Mouse (Mus musculus) kidney, postnatal 36 days (tissue): ENCODE measurements around the gene Snai1.

Source experiments
- DNase-seq, 2 experiments: peaks; one replicate each; pipeline ENCODE4 v3.0.0; 2021 to 2022; ENCODE audit warnings: mixed read lengths in 2 of 2

Snai1 gene

DNA sequence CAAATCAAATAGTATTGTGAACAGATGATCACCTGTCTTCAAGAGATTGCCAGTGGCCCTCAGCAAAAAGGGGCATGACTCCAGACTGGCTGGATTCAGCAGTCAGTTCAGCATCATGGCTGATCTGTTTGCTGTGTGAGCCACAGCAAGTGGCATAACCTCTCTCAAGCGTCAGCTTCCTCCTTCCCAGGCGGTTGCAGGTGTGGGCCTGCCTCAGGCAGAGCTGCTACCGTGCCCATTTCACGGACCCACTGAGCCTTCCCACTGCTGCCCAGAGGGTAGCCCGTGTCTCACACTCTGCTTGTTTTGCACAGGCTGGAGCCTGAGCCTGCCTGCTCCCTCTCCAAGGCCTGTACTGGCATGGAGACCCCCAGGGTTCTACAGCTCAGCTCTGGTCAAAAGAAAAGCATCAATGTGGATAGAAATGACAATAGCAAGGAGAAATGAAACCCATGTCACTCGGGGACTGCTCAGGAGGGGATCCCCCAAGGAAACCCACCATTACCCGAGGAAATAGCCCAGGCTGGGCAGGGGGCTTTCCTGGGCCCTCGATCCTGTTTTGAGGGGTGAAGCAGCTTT is 13.4 kb downstream of the Snai1 start:
- no peak for DNase-seq

DNA sequence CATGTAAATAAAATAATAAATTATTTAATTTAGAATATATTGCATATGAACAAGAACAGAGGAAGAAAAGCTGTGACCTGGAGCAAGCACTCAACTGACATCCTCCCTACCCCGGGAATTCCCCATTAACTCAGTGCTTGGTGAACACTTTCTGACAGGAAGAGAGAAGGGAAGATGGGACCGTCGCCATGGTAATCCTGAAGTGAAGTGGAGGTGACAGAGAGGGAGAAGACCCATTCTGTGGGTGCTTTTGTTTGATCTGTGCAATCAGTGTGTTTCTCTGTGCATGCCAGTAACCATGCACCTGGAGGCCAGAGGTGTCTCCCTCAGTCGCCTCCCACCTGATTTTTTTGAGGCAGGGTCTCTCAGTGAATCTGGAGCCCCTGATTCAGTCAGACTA is 14.3 kb downstream of the Snai1 start:
- no peak for DNase-seq

DNA sequence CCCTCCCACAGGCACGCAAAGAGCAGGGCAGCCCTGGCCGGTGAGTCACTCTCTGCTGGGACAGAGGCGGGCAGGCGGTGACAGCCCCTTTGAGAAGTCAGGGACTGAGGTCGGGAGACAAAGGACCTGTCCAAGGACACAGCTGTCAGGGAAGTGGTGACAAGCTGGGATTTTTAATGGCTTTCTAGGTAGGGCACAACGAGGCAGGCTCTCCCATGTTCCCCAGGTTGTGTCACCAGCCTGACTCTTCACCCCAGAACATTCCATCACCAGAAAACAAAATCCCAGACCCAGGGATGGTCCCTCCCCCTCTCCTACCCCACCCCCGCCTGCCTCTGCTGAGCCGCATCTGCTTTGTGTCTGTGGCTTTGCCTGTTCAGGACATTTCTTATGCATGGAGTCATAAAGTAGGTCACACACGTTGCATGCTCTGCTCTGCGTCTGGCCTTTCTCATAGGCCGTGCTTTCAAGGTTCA is 15.0 kb downstream of the Snai1 start:
- DNase-seq, result no peak

DNA sequence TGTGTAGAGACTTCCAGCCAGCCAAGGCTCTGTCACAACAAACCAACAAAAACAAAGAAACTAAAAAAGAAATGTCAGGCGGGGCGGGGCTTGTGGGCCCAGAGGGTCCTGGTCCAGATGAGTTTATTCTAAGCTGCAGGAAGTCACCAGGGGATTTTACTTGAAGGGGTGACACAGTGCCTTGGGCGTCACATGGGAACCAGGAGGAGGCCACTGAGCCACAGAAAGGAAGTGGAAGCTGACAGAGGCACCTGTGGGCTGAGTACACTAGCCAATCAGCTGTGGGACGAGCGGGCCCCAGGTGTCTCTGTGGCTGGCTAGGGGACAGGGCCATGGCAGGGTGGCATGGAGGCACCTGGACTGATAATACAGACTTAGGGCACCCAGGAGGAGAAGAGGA is 17.8 kb downstream of the Snai1 start:
- DNase-seq, result no peak

DNA sequence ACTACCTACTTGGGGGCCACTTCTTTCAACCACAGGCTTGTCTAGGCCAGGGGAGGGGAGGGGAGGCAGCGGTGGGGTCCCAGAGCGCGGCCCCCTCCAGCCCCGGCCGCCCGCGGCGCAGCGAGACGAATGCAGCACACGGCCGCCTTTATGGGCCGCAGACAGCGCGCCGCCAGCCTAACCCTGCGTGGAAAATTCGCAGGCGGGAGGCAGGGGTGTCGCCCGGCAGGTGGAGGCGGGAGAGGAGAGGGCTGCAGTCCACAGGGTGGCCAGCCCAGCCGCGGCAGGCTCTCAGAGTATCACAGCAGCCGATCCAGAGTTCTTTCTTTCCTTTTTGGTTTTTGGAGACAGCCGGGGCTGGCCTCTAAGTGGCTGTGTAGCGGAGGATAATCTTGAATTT is 21.4 kb downstream of the Snai1 start:
- DNase-seq, result no peak

DNA sequence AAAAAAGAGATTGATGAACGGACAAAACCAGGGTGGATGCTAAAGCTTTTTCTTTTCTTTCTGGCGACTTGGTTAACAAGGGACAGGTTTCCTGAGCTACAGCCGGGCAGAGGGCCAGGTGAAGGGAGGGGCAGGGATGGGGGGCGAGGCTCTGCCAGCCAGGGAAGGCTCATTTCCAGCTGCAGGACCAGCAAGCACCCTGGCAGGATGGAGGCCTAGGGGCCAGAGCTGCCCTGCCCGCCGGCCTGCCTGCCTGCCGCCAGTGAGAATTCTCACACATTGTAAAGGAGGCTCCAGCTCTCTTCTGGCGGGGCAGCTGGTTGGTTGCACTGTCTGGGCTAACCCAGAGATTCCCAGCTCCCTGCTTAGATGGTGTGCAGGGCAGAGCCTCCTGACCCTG is 24.1 kb downstream of the Snai1 start:
- DNase-seq, result peak; percentile 46 to 67

DNA sequence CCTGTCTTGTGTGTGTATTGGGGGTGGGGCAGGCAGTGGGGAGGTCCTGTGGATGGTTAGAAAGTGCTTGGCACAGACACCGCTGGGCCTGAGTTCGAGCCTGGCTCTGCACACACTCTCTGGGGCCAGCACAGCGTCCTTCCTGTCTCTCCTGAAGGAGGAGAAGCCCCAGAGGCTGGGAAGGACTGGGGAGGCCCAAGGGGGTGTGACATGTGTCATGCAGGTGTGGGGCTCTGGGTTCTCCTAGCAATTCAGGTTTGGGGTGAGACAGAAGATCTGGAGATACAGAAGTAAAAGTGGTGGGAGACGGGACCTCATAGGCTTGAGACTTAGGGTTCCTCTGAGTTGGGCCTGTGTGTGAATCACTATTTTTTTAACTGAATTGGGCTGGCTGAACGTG is 25.0 kb downstream of the Snai1 start:
- no peak for DNase-seq

DNA sequence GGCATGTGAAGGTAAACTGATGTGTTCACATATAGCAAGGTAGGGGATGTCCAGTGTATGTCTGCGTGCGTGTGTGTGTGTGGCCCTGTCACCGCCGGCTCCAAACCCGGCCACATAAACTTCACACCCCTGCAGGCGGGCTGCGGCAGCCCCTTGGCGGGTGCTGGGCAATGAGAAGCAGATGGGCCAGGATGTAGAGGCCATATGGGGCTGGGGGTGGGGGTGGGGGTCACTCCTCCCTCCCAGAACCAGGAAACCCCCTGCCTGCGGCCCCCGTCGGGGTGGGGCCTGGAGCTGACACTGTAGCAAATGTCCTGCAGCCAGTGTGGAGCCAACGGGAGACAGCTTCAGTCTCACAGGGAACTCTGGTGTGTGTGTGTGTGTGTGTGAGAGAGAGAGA is 25.7 kb downstream of the Snai1 start:
- no peak for DNase-seq

DNA sequence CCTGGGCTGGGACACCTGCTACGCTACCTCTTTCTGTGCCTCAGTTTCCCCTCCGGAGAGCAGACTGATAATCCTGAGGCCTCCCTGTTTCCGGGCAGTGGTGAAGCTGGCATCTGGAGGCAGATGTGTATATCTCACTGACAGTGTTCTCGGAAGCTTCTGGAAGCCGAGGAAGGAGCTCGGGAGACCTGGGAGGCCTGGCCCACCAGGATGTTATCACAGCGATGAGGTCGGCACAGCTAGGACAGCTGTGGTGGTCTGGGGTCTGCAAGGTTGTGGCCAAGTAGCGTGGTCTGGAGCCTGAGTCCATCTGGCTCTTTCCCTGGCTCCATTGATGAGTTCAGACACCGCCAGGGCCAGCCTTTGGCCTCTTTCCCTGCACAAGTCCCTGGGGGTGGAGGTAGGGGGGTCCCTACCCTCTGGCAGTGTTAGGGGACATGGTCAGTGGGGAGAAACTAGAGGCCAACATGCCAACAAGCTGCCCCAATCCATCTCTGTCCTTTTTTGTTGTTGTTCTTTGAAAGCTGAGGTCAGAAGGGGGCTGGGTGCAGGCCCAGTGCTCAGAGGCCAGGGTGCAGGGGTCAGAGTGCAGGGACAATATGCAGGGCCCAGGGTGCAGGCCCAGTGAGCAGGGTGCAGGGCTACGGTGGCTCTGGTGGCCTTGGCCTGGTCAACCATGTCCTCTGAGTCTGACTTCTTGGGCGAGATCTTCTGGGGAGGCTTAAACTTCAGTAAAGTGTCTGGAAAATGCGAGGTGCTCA is 26.7 kb downstream of the Snai1 start:
- peak in 1 of 2 experiments; percentile 42 for DNase-seq

DNA sequence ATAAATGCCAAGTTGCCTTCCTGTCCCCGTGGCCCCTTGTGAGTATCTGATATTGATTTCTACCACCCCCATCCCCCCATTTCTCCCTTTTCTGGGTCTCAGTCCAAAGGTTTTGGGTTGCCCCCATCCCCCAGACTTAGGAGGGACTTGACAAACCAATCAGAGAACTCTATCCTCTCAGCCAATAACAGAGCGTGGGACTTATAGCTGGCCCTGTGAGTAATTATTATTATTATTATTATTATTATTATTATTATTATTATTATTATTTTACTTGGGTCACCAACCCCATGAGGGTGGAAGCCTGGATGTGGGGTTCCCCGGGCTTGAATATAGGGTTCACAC is 27.3 kb downstream of the Snai1 start:
- no peak for DNase-seq

DNA sequence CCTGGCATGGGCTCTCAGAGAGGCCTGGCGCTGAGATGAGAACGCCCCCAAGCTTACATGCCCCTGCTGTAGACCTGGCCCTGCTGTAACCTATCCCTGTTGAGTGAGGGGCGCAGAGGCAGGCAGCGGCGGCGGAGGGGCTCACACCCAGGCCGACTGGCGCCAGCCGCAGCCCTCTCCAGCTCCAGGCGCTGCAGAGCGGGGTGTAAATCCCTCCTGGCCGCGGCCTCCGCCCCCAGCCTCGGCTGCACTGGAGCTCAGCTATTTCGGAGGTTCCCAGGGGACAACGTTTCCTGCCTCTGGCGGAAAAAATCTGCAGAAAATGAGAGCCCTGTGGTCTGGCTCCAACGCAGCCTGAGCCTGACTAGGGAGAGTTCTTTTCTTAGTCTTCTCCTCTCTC is 27.7 kb downstream of the Snai1 start:
- DNase-seq, result peak; percentile 77 to 78

DNA sequence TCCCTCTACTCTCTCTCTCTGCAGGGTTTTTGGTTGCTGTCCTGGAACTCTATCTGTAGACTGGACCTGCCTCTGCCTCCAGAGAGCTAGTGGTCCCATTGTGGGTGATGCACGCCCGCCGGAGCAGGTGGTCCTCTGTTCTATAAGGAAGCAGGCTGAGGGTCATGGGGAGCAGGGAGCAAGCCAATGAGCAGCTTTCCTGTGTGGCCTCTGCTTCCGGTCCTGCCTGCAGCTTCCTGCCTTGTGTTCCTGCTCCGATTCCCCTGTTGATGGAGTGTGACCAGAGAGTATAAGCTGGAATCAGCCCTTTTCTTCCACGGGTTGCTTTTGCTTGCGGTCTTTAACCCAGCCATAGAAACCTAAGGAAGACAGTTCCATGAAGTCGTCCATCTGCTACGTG is 30.1 kb downstream of the Snai1 start:
- no peak for DNase-seq

DNA sequence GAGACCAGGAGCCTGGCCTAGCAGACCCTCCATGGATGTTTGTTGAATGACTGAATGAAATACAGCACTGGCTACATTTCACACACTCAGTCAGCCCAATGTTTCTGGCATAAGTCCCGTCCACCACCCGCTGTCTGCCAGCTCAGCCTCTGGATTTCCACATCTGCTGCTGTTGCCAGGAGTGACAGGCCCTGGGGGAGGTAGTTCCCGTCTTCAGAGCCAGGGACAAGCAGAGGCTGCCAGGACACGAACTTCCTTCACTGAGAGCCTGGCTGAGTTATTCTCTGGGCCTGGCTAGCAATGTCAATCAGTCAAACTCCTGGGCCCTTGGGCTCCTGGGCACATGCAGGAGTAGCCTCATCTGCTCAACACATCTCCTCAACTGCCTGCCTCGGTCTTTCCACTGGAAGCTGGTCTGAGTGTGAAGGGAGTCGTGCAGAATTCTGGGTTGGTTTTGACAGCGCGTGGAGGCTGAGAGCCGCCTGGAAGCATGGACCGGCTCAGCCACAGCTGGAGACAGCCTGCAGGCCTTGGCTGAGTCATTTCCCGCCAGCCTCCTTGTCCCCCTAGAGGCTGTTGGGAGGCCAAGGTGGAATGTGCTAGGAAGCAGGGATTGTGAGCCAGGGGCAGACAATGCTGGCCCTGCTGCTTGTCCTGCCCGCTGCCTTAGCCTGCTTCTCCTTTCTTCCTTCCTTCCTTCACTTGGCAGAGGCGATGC is 32.1 kb downstream of the Snai1 start:
- peak; percentile 67 to 76 for DNase-seq

DNA sequence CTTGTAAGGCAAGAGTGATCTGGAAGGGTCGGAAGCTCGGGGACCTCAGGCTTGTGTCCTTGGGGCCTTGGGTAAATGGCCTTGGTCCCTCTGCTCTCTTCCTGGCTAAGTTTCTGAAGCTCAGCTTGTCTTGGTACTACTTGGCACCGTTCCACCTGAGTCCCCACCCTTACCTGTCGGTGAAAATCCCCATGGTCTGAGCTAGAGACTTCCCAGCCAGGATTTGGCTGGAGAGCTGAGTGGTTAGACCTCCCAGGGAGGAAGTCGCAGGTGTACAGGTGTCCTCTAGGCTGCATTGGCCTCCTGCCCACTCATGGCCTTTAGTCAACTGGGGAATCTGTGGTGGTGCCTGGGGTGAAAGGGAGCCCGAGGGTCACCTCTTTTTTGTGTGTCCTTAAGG is 32.8 kb downstream of the Snai1 start:
- no peak for DNase-seq

DNA sequence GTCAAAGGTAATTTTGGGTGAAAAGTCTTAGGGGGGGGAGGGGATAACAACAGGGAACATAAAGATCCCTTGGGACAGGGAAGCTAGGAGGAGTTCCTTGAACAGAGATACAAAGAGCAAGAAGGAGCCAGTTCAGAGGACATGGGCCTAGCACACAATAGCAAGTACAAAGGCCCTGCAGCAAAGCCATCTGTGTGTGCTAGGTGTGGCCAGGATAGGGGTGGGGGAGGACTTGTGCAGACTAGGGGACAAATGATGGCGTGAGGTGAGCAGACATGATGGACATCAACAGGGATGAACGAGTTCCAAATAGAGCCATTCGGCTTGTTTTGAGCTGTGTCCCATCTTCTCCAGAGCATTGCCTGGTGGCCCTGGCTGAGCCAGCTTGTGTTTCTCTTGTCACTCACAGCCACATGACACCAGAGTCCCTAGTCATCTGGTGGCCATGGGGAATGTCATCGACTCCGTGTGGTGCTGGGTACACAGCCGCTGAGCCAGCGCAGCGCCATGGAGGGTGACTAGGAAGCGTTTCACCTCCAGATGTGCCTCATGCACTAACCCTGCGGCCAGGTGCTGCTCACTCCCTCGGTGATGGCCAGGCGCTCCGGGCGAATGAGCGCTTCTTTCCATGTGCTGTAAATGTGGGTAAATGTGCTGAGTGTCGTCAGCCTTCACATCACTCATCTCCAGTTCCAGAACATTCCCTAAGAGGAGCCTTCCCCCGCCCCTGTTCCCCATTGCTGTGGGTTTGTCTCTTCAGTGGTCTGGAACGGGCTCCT is 33.6 kb downstream of the Snai1 start:
- DNase-seq, result no peak

DNA sequence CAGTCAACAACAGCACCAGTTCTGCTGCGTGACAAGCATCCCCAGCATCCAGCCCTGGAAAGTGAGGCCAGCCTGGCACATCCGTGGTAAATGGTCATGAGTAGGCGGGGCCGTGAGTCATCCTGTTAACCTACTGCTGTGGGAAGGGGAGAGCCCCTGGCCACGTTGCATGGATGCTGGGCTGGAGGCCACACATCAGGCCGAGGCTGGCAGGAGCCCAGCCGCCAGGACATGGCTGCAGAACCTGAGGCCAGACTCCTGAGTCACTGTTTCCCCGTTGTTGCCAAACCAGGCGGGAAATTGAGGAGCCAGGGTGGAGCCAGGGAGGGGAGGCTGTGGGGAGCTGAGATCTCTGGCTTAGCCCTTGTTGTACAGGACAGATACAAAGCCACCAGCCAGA is 36.8 kb downstream of the Snai1 start:
- DNase-seq, result peak in 1 of 2 experiments; percentile 41

DNA sequence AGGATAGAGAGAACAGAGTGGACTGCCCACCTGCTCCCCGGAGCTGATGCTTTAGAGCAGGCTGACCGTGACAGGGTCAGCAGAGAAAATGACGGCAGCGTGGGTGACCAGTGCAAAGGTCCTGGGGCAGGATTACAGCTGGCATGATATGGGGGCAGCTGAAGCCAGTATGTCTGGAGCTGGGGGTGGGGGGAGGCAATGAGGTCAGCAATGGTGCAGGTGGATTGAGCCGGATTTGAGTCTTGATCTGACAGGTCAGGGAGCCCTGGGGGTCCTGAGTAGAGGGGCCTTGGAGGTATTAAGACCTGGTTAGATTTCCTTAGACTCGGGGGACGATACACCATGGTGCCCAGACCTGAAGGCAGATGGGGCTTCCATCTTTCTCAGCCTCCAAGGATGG is 37.6 kb downstream of the Snai1 start:
- no peak for DNase-seq

DNA sequence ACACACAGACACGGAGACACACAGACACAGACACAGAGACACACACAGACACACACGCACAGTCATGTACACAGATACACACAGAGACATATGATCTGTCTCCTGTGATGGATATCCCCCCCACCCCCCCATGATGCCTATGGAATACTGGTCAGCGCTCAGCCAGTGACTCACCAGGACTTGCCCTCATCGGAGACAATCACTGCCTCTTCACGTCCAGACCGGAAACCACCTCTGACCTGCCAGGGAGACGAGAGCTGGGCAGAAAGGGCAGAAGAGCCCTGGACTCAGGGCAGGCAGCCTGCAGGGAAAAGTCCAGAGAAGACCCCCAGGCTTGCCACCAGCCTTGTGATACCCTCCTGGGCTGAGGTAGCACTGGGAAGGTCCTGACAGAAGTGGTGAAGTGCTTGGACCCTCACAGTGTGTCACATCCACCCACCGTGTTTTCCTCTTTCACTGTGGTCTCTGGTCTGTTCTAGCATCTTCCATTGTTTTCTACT is 38.2 kb downstream of the Snai1 start:
- no peak for DNase-seq

DNA sequence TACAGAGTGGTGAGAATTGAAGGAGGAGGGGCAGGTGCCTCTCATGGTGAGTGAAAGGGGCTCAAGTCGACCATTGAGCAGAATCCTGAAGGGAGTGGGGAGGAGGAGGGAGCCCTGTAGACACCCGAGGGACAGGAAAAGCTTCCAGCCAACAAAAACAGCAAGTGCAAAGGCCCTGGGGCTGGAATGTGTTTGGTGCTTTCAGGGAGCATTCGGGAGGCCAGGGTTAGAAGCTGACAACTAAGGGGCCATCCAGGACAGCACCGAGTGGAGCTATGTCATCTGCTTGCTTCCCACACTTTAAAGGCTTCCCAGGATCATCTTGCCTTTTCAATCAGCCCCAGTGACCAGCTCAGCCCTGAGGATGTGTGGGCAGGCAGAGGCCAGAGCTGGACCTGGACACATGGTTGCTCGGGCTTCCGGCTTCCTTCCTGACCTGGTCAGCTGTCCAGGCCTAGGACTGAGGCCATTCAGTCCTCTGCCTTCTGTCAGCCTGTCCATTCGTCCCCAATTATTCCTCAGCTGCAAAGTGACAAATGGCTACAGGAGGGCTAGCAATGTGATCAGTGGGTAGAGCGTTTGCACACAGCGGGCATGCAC is 39.3 kb downstream of the Snai1 start:
- peak; percentile 51 to 53 for DNase-seq

DNA sequence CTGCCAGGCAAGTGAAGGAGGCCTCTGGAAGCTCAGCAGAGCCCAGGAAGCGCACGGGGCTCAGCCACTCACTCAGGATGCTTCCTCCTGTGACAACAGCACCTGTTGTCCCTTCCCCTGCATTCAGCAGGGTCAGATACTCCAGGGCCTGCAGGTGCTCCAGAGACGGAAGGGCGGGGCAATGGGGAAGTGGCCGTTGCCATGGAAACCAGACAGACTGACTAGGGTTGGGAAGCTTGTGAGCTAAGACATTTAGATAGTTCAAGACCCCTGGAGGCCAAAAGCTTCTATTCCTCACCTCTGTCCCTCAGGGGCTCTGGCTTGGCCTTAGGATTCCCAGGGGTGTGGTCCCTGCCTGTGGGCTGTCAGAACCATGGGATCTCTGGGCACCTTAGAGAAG is 40.5 kb downstream of the Snai1 start:
- DNase-seq, result no peak

DNA sequence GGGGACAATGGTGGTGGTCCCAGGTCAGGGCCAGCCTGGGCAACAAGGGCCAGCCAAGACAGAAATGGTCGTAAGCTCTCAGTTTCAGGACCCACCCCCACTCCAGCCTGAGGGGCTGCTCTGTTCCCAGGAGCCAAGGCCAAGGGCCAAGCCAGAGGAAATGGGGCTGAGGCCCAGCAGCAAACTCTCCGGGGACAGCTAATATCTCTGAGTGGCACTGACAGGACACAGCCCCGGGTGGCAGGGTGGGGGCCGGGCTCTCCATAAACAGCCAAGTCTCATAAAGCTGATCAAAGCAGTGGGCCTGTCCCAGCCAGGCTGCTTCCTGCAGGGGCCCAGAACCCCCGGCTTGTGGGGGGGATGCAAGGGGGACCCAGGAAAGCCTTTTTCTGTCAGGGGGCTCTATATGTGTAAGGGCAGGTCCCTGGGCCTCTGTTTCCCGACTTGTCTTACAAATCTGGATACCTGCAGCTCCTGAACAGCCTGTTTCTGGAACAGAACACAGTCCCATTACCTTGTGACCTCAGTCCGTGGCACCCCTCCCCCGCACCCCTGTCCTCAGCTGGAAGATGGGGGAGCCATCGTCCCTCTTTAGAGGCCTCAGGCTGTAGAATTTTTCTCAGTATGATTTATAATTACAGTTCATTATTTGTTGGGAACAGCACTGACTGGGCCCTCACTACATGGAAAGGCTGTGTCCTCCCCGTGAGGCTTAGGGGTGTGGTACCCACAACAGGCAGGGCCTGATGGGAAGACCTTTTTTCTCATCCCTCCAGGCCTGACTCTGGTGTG is 45.4 kb downstream of the Snai1 start:
- DNase-seq, result no peak

DNA sequence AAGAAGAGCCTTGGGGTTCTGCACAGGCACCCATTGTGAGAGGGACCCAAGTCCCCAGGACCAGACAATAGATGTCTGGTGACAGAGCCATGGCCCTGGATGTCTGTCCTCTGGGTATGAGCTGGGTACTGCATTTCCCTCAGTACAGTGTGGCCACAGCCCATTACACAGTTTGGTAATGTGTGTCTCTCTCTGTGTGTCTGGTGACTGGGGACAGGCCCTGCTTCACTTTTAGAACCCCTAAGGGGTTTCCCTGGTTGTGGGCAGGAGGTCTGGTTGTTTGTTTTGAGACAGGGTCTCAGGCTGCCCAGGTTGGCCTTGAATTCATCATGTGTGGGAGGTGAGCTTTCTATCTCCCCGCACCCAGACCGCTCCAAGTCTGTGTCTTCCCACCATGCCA is 47.3 kb downstream of the Snai1 start:
- DNase-seq, result no peak
